Mouse (Mus musculus): ENCODE data around the gene Txlna. TPM values are rescaled to one million over a fixed set of nuclear protein-coding genes. Genes with fewer than 3 reads are reported as not detected.

Gene Txlna
- polyA plus RNA-seq, 1 experiment from 2014 or later: 101 TPM

GRCm38 (mm10) chr4:129661584-129661983 lies 20.7 kb upstream of the Txlna start:
- WGBS: 96% methylated on average over 3 of the region's 3 CpGs
- Histone ChIP-seq H3K36me3 (ENCODE audit: control insufficient read depth, insufficient read depth, low read length) (peaks cover 9% of the 10 kb centered on the region; the same call in 1 of the 2 replicates), H3K9me3 (ENCODE audit: control insufficient read depth, low read length) (no peaks in the 10 kb centered on the region), H3K9ac (ENCODE audit: low read length) (no peak overlapping the region), H3K27me3 (ENCODE audit: control insufficient read depth, insufficient read depth, low read length) (no peaks in the 10 kb centered on the region), H3K4me2 (no peak overlapping the region), H3K4me1 (ENCODE audit: control insufficient read depth, insufficient read depth, low read length) (no peaks in the 10 kb centered on the region), H3K27ac (ENCODE audit: low read depth, low read length) (no peak overlapping the region), H3K4me3 (ENCODE audit: low read depth, low read length) (no peak overlapping the region)
- no peak for DNase-seq (ENCODE audit: low spot score, missing footprints)
- ATAC-seq (ENCODE audit: low FRiP score): no peak

- 90% methylated on average over 14 of the region's 14 CpGs for WGBS
- H3K27ac ChIP-seq (ENCODE audit: low read depth, low read length): no peak overlapping the region
- no peak overlapping the region for H3K9ac ChIP-seq (ENCODE audit: low read length)
- no peaks in the 10 kb centered on the region for H3K4me1 ChIP-seq (ENCODE audit: control insufficient read depth, insufficient read depth, low read length)
- DNase-seq (ENCODE audit: low spot score, missing footprints) (no peak), ATAC-seq (ENCODE audit: low FRiP score) (no peak)
- H3K4me3 ChIP-seq (ENCODE audit: low read depth, low read length): no peak overlapping the region
- no peaks in the 10 kb centered on the region for H3K9me3 ChIP-seq (ENCODE audit: control insufficient read depth, low read length)
- peaks cover 29% of the 10 kb centered on the region for H3K36me3 ChIP-seq (ENCODE audit: control insufficient read depth, insufficient read depth, low read length)
- H3K27me3 ChIP-seq (ENCODE audit: control insufficient read depth, insufficient read depth, low read length): no peaks in the 10 kb centered on the region
- H3K4me2 ChIP-seq: no peak overlapping the region
Observed at GRCm38 (mm10) chr4:129654770-129655169, 13.9 kb upstream of the Txlna start.

GRCm38 (mm10) chr4:129650359-129650758 lies 9.5 kb upstream of the Txlna start:
- H3K9ac ChIP-seq (ENCODE audit: low read length): no peak overlapping the region
- 98% methylated on average over 8 of the region's 8 CpGs for WGBS
- ATAC-seq (ENCODE audit: low FRiP score): no peak
- H3K27ac ChIP-seq (ENCODE audit: low read depth, low read length): no peak overlapping the region
- no peaks in the 10 kb centered on the region for H3K4me1 ChIP-seq (ENCODE audit: control insufficient read depth, insufficient read depth, low read length)
- no peak for DNase-seq (ENCODE audit: low spot score, missing footprints)
- no peaks in the 10 kb centered on the region for H3K9me3 ChIP-seq (ENCODE audit: control insufficient read depth, low read length)
- H3K27me3 ChIP-seq (ENCODE audit: control insufficient read depth, insufficient read depth, low read length): no peaks in the 10 kb centered on the region
- no peak overlapping the region for H3K4me2 ChIP-seq
- H3K36me3 ChIP-seq (ENCODE audit: control insufficient read depth, insufficient read depth, low read length): peaks cover 41% of the 10 kb centered on the region
- no peak overlapping the region for H3K4me3 ChIP-seq (ENCODE audit: low read depth, low read length)

- H3K4me1 ChIP-seq (ENCODE audit: control insufficient read depth, insufficient read depth, low read length): no peaks in the 10 kb centered on the region
- H3K4me3 ChIP-seq (ENCODE audit: low read depth, low read length): no peak overlapping the region
- H3K27me3 ChIP-seq (ENCODE audit: control insufficient read depth, insufficient read depth, low read length): no peaks in the 10 kb centered on the region
- H3K27ac ChIP-seq (ENCODE audit: low read depth, low read length): no peak overlapping the region
- WGBS: 79% methylated on average over 1 of the region's 1 CpGs
- DNase-seq (ENCODE audit: low spot score, missing footprints) (no peak), ATAC-seq (ENCODE audit: low FRiP score) (no peak)
- H3K9ac ChIP-seq (ENCODE audit: low read length): no peak overlapping the region
- no peaks in the 10 kb centered on the region for H3K9me3 ChIP-seq (ENCODE audit: control insufficient read depth, low read length)
- H3K4me2 ChIP-seq: no peak overlapping the region
- peaks cover 38% of the 10 kb centered on the region for H3K36me3 ChIP-seq (ENCODE audit: control insufficient read depth, insufficient read depth, low read length)
Observed at GRCm38 (mm10) chr4:129648656-129649055, 7.8 kb upstream of the Txlna start.

- H3K36me3 ChIP-seq (ENCODE audit: control insufficient read depth, insufficient read depth, low read length): peaks cover 19% of the 10 kb centered on the region
- no peak for ATAC-seq (ENCODE audit: low FRiP score)
Observed at GRCm38 (mm10) chr4:129645204-129645603, 4.3 kb upstream of the Txlna start.

GRCm38 (mm10) chr4:129641756-129642155 lies 891 bp upstream of the Txlna start:
- Histone ChIP-seq H3K27ac (ENCODE audit: low read depth, low read length) (no peak overlapping the region), H3K4me3 (ENCODE audit: low read depth, low read length) (no peak overlapping the region), H3K9ac (ENCODE audit: low read length) (no peak overlapping the region), H3K4me2 (no peak overlapping the region), H3K27me3 (ENCODE audit: control insufficient read depth, insufficient read depth, low read length) (no peaks in the 10 kb centered on the region), H3K36me3 (ENCODE audit: control insufficient read depth, insufficient read depth, low read length) (peaks cover 12% of the 10 kb centered on the region), H3K9me3 (ENCODE audit: control insufficient read depth, low read length) (no peaks in the 10 kb centered on the region), H3K4me1 (ENCODE audit: control insufficient read depth, insufficient read depth, low read length) (peaks cover 12% of the 10 kb centered on the region)
- 54% methylated on average over 5 of the region's 5 CpGs for WGBS
- no peak for DNase-seq (ENCODE audit: low spot score, missing footprints)
- ATAC-seq (ENCODE audit: low FRiP score): no peak

More at GRCm38 (mm10) chr4:129645204-129645603, 4.3 kb upstream of the Txlna start:
- 87% methylated on average over 6 of the region's 6 CpGs for WGBS
- Histone ChIP-seq H3K9me3 (ENCODE audit: control insufficient read depth, low read length) (no peaks in the 10 kb centered on the region), H3K4me3 (ENCODE audit: low read depth, low read length) (no peak overlapping the region), H3K9ac (ENCODE audit: low read length) (no peak overlapping the region; the same call in 1 of the 2 replicates), H3K4me1 (ENCODE audit: control insufficient read depth, insufficient read depth, low read length) (no peaks in the 10 kb centered on the region), H3K27ac (ENCODE audit: low read depth, low read length) (no peak overlapping the region), H3K27me3 (ENCODE audit: control insufficient read depth, insufficient read depth, low read length) (no peaks in the 10 kb centered on the region), H3K4me2 (no peak overlapping the region)
- DNase-seq (ENCODE audit: low spot score, missing footprints): peak; percentile 39

- Histone ChIP-seq H3K27me3 (ENCODE audit: control insufficient read depth, insufficient read depth, low read length) (no peaks in the 10 kb centered on the region), H3K36me3 (ENCODE audit: control insufficient read depth, insufficient read depth, low read length) (peaks cover 22% of the 10 kb centered on the region), H3K4me3 (ENCODE audit: low read depth, low read length) (peak overlapping the region; percentile 66), H3K9me3 (ENCODE audit: control insufficient read depth, low read length) (no peaks in the 10 kb centered on the region), H3K4me2 (peak overlapping the region; percentile 99), H3K9ac (ENCODE audit: low read length) (peak overlapping the region; percentile 90), H3K4me1 (ENCODE audit: control insufficient read depth, insufficient read depth, low read length) (peaks cover 12% of the 10 kb centered on the region), H3K27ac (ENCODE audit: low read depth, low read length) (peak overlapping the region; percentile 83)
- DNase-seq (ENCODE audit: low spot score, missing footprints) (peak; percentile 88), ATAC-seq (ENCODE audit: low FRiP score) (no peak)
- 10% methylated on average over 17 of the region's 17 CpGs for WGBS
Observed at GRCm38 (mm10) chr4:129640101-129640637, 696 bp downstream of the Txlna start.

GRCm38 (mm10) chr4:129639221-129639620 lies 1.6 kb downstream of the Txlna start:
- no peak for DNase-seq (ENCODE audit: low spot score, missing footprints)
- H3K27me3 ChIP-seq (ENCODE audit: control insufficient read depth, insufficient read depth, low read length): no peaks in the 10 kb centered on the region
- H3K27ac ChIP-seq (ENCODE audit: low read depth, low read length): no peak overlapping the region
- no peak overlapping the region; the same call in 1 of the 2 replicates for H3K4me2 ChIP-seq
- H3K4me1 ChIP-seq (ENCODE audit: control insufficient read depth, insufficient read depth, low read length): peaks cover 12% of the 10 kb centered on the region
- H3K9ac ChIP-seq (ENCODE audit: low read length): no peak overlapping the region
- peaks cover 27% of the 10 kb centered on the region for H3K36me3 ChIP-seq (ENCODE audit: control insufficient read depth, insufficient read depth, low read length)
- H3K4me3 ChIP-seq (ENCODE audit: low read depth, low read length): no peak overlapping the region
- H3K9me3 ChIP-seq (ENCODE audit: control insufficient read depth, low read length): no peaks in the 10 kb centered on the region
- ATAC-seq (ENCODE audit: low FRiP score): no peak
- 87% methylated on average over 15 of the region's 15 CpGs for WGBS

- Histone ChIP-seq H3K9me3 (ENCODE audit: control insufficient read depth, low read length) (no peaks in the 10 kb centered on the region), H3K4me1 (ENCODE audit: control insufficient read depth, insufficient read depth, low read length) (no peaks in the 10 kb centered on the region), H3K36me3 (ENCODE audit: control insufficient read depth, insufficient read depth, low read length) (peaks cover 60% of the 10 kb centered on the region), H3K27me3 (ENCODE audit: control insufficient read depth, insufficient read depth, low read length) (no peaks in the 10 kb centered on the region), H3K4me2 (no peak overlapping the region), H3K4me3 (ENCODE audit: low read depth, low read length) (no peak overlapping the region), H3K27ac (ENCODE audit: low read depth, low read length) (no peak overlapping the region), H3K9ac (ENCODE audit: low read length) (no peak overlapping the region)
- ATAC-seq (ENCODE audit: low FRiP score): no peak
- 94% methylated on average over 6 of the region's 6 CpGs for WGBS
- no peak for DNase-seq (ENCODE audit: low spot score, missing footprints)
Observed at GRCm38 (mm10) chr4:129633852-129634251, 7.0 kb downstream of the Txlna start.
